In the genomic region with DNA sequence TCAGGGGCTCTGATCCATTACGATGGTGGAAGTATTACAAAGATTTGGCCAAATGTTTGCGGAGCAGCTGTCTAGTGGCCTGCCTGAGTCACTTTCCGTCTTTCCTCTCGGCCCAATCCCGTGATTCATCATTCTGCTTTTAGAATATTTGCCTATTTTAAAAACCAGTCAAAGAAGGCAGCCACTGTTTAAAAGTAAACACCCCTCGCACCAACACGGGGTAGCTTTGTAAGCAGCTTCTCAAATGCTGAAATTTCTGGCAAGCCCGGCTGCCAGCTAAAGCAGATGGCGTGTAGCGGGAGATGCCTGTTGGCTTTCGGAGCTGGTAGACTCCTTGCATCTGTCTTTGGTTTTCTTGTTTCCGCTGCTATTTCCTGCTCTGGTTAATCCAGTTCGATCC, we compare ENCODE assay signal across 8 mouse cellular contexts. TPM values are rescaled to one million over a fixed set of nuclear protein-coding genes. Genes with fewer than 3 reads are reported as not detected.
DNase-seq lines count a peak whose midpoint lies in the region; ATAC-seq and TF ChIP-seq lines count a peak whose summit lies in the region.

No protein-coding gene starts in this region.

- TF ChIP-seq CTCF in liver, postnatal 0 days (IDR thresholded peaks at IDR 0.05; ENCODE audit: low read depth), result no peak

- DNase-seq in thymus, postnatal 4 days, result peak; percentile 16
- no peak for DNase-seq in thymus, postnatal 10 days (ENCODE audit: low spot score in 2 of 2)
- peak; percentile 20 to 74 for DNase-seq in frontal cortex, adult 2 months (ENCODE audit: extremely low spot score in 1 of 2, low spot score in 1 of 2)
- peak; percentile 53 to 62 for DNase-seq in left cerebral cortex, postnatal 10 days (ENCODE audit: extremely low spot score in 1 of 2, low spot score in 2 of 2)
- no peak for DNase-seq in liver, postnatal 0 days
- DNase-seq in ovary, postnatal 10 days (ENCODE audit: low spot score), result no peak
- no peak for DNase-seq in urinary bladder, postnatal 36 days (ENCODE audit: low spot score in 2 of 2)

- H3K4me2 ChIP-seq in liver, postnatal 0 days (ENCODE audit: low read depth, low read length), result no peak overlapping the region

- H3K27ac ChIP-seq in liver, postnatal 0 days (ENCODE audit: low read depth), result no peak overlapping the region

- 76% methylated on average over 13 of the region's 13 CpGs for WGBS in liver, postnatal 0 days (ENCODE audit: insufficient replicate concordance)

- no peaks in the 10 kb centered on the region for H3K36me3 ChIP-seq in liver, postnatal 0 days (replicated peaks; ENCODE audit: insufficient read depth, low read length)

- intact Hi-C loops in left cerebral cortex, postnatal 10 days (cut with DNase I), result no loop called here

- no peak overlapping the region for H3K9ac ChIP-seq in liver, postnatal 0 days (replicated peaks)

- no peaks in the 10 kb centered on the region for H3K4me1 ChIP-seq in liver, postnatal 0 days (ENCODE audit: insufficient read depth)

- no peaks in the 10 kb centered on the region for H3K27me3 ChIP-seq in liver, postnatal 0 days (ENCODE audit: insufficient read depth, low read length)

- TF ChIP-seq EP300 in liver, postnatal 0 days (IDR thresholded peaks at IDR 0.05; ENCODE audit: low read depth), result no peak

- ATAC-seq in liver, postnatal 0 days, result no peak
- no peak for ATAC-seq in megakaryocyte progenitor cell, adult 5-6 weeks (replicated peaks; ENCODE audit: poor library complexity)

- no peaks in the 10 kb centered on the region for H3K9me3 ChIP-seq in liver, postnatal 0 days (ENCODE audit: low read length)

- no peak overlapping the region for H3K4me3 ChIP-seq in liver, postnatal 0 days (ENCODE audit: low read depth, low read length)

RNA-seq across cellular contexts. Expression of gene Map3k7cl, which starts 14.4 kb away (rescaled TPM):
- polyA plus RNA-seq in frontal cortex, adult 2 months (2012; rRNA removed), result 1.3 and 1.7 TPM in 2 replicates
- 1 to 10 TPM in 1 of 2 experiments, under 1 TPM in 1; 0.69 to 1.1 TPM for total RNA-seq in left cerebral cortex, postnatal 10 days (2021)
- polyA plus RNA-seq in liver, postnatal 0 days (2015; fragmentation: Nextera tagmentation; extraction: Ambion mirVana), result 0.08 TPM in 1 of 2 replicates, not detected in the other
- total RNA-seq in megakaryocyte progenitor cell, adult 5-6 weeks (2015), result not detected in 2 replicates
- total RNA-seq in megakaryocyte progenitor cell, adult 5-6 weeks (2017), result not detected in 2 replicates

Comparison
In these comparisons a context has a peak if more than half of its experiments do, and no peak if none do; other contexts are left out.
1. DNase-seq: peak in thymus, postnatal 4 days (single experiment), frontal cortex, adult 2 months (2 of 2) and left cerebral cortex, postnatal 10 days (2 of 2); none in thymus, postnatal 10 days (0 of 2), liver, postnatal 0 days (single experiment), ovary, postnatal 10 days (single experiment) and urinary bladder, postnatal 36 days (0 of 2).